Mouse (Mus musculus) layer of hippocampus, postnatal 14 days (tissue): ENCODE data around the gene Mn1. TPM values are rescaled to one million over a fixed set of nuclear protein-coding genes. Genes with fewer than 3 reads are reported as not detected.
A peak's percentile ranks its signal among the peaks of the same experiment; 100 is the strongest.

Source experiments
- DNase-seq, 2 experiments: peaks; one replicate each; pipeline ENCODE4 v3.0.0; 2021 to 2022; ENCODE audit warnings: low spot score in 2 of 2, mixed read lengths in 1 of 2
- long read RNA-seq, 2 experiments: library from polyadenylated mRNA; stranded (forward); transcript quantifications; one replicate each; pipeline ENCODE4 v2.0.0; 2021
- total RNA-seq, 2 experiments: library from RNA; stranded (reverse); gene quantifications; 2 replicates each; pipeline ENCODE4 v1.2.3; 2021

Gene Mn1
- 10 to 100 TPM; 30.9 to 31.3 TPM for total RNA-seq
- long read RNA-seq, experiment 1, full-length matches to known transcripts, result 4 of 4 reads
- long read RNA-seq, experiment 1, partial matches to known transcripts, result 0 of 4 reads
- long read RNA-seq, experiment 1, other reads (novel, unspliced or antisense), result 0 of 4 reads
- long read RNA-seq, experiment 2, full-length matches to known transcripts, result 2 of 6 reads
- long read RNA-seq, experiment 2, partial matches to known transcripts, result 0 of 6 reads
- long read RNA-seq, experiment 2, other reads (novel, unspliced or antisense), result 4 of 6 reads

DNA sequence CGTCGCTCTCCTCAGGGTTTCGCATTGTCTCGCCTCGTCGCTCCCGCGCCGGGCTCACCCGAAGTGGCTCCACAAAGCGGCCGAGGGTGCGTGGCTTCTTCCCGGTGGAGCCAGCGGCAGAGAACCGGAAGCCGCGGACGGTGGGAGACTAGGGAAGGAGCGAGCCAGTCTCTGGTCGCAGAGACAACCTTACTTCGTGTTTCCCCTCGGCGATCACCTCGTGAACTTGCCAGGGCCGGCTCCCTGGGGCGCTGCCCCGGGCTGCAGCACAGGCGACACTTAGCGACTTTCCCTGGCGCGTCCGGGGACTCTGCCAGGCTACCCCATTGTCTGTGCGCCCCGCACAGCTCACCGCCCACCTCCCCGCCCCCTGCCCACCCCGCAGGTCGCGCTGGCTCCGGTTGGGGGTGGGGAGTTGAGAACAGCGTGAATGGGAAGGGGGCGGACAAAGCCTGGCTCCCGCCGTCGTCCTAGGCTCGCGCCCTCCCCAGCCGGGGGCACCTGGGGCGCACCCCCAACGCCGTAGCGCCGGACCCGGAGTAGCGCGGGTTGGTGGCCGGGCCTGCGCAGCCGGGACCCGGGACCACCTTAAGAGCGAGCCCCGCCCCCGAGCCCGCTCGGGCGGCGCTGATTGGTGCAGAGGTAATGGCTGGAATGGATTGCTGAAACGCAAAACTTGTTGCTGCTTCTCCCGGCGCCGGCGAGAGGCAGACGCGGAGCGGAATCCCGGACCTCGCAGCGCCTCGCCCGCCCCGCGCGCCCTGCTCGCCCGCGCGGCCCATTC is at the start of gene Mn1:
Gene Mn1 (plus strand): TSS at position 772 of the 784 bp plus-strand sequence.
- DNase-seq, result peak; percentile 91 to 93

DNA sequence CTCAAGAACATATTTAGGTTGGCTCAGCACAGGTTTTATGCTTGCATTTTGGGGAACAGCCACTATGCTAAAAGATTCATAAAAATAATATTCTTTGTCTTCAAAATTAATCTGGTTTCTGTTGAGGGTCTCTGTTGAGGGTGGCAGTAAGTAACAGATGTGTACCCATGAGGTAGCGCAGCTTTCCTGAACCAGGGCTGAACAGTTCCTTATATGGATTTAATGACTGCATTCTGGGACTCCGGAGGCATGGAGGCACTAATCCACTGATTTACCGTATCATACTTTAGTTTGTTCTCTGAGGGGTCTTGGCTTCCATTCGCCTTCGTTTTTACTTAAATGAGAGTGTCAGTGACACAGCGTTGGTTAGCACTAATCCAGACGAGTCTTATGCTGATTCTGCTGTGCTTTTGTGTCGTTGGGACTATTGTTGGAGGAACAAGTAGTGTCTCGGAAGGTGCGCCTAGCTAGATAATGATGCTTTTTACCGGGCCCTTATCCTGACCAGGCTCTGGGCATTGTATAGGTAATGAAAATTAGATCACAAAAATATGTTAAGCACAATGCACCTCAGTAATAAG is 49.1 kb upstream of the Mn1 start:
- no peak for DNase-seq

DNA sequence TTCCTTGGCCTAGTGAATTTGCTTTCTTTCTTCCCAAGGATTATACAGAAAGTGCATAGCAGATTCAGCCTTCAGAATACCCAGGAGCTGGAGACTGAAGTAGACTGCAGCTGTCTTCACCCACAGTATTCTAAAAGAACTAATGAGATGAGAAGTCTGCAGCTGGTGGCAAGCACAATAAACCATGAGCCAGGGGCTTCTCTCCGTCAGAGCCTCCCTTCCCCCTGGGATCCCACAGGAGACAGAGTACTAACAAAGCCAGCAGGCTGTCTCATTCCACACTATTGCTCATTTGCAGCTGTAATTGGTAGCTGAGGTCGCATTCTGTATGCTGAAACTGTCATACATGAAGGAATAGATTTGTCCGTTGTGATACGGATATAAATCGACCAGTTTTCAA is 48.6 kb upstream of the Mn1 start:
- no peak for DNase-seq

DNA sequence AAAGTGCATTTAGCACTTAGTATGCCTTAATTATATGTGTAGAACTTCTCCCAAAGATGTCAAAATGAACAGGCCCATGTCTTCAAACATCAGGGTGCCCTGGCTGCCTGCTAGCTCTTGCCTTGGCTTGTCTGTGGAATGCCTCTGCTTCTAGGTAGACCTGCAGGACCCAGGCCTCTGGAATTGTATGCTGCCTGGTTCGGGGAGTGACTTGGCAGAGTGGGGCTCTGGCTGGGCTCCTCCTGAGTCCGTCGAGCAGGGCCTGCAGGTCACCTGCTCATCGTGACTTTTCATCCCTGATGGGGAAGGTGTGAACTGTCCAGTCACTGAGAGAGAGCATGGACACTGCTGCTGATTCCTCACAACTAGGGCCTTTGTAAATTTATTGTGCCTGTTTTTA is 41.5 kb upstream of the Mn1 start:
- DNase-seq, result no peak

- no peak for DNase-seq
These were observed 40.7 kb upstream of the Mn1 start for GRCm38 (mm10) chr5:111376276-111377020.

DNA sequence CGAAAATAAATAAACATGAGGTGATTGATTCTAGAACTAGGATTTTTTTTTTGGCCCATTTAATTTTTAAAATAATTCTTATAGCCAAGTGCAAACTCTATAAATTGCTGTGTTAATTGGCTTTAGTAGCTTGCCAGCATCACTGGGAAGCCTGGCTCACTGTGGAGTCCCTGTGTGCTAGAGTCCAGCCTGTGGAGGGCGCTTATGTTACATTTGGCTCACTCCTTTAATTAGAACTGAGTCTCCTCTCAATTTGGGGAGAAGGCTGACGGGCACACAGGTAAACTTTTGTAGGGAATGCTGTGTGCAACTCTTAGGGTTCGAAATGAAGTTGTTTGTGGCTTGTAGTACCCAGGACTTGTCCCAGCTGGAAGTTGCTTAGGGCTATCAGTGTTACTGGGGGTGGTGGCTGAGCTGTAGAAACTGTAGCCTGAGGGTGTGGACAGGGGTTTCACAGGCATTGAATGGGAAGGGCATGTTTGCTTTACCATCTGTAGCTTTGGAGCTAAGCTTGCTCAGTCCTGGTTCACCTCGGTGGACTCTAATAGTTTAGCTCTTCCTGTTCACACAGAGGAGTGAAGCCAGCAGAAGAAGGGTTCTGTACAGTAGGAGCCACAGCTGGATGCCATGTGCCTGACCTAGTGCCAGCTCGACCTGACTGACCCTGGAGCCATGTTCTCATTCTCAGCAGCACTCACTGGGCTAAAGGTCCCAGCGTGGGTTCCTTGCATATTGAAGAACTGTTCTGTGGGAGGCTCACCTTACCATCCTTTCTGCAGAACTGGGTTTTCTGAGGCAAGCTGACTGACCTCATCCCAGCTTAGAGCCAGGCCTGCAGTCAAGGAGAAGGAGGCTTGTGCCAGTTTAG is 38.8 kb upstream of the Mn1 start:
- DNase-seq, result no peak

DNA sequence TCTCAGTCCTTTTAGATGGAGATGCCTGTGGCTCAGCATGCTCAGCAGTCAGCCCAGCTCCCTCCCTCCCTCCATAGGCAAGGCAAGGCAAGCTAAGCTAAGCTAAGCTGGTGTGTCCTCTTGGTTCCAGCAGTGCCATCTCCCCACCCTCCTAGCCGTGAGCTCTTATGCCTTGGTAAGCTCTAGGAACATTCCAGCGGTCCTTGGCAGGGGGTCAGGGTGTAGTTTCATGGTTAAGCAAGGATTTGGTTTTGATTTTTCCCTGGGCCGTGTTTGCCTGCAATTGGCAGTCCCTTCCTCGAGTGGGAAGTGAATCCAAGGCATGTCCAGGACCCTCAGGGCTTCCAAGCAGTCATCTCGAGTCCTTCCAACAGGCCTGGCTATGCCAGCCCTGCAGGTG is 33.8 kb upstream of the Mn1 start:
- DNase-seq, result no peak

- DNase-seq, result no peak
These were observed 26.3 kb upstream of the Mn1 start for GRCm38 (mm10) chr5:111390911-111391310.

- no peak for DNase-seq
These were observed 25.7 kb upstream of the Mn1 start for GRCm38 (mm10) chr5:111391485-111391884.

DNA sequence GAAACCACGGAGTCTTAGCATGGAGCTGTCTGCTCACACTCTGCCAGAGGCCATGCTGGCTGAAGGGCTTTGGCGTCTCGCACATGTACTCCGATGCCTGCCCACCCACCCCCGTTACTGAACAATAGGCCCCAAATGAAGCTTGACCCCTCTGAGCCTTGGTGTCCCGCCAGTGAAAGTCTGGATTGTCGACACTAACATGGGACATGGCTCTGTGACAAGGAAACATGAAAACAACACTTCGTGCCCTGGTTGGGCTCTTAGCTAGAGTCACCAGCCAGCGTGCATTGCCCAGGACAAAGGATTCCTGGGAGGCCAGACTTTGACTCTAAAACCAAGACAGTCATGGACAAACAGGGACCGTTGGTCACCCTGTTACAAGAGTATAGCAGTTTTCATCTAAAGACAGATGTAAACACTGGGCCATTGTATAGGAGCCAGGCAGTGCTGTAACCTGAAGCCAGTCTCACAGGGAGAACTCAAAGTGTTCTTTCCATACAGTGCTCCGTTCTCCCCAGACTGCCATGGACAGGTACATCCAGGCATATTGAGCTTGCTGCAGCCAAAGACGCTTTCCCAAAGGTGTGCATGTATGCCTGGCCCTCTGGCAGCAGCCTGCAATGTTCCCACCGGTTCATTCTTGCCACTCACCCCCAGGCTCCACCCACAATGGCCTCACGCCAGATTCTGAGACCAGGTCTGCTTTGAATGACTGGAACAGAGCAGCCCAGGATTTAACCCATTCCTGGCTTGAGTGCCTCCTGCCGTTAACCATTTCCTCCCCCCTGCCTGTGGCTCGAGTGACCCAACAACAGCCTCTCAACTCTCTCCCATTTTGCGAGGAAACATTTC is 23.6 kb upstream of the Mn1 start:
- peak; percentile 58 to 65 for DNase-seq

DNA sequence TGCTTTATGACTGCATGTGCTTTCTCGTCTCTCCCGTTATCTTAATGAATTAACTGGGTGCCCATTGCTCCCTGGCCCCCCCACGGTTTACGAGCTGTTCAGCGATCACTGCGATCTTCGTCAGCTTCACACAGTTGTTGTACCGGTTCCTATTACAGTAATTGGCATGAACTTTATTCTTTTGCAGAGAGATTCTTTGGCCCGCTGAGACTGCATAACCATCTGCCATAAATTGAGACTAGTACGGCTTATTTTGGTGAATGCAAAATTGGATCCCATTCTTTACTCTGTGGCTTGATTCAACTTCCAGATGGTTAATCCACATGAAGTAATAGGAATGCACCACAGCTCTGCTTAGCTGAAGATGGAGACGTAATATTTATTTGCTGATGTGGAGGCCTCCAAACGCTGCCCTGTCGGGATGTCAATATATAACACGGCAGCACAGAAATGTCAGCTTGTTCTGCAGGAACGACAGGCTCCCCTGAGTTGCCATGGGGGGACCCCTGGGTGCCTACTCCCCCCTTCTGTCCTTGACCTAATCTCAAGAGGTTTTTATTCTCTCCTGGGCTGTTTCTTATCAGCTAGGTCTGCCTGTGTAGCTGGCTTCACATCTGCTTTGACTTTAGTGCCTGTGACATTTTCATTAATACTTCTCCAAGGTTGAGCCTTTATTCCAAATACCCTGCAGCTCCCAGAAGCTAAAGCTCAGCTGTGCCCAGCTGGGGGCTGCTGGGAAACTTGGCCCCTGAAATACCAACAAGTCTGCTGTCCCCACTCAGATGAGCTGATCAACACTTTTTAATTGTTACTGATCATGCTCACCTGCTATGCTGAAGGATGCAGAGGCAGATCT is 22.7 kb upstream of the Mn1 start:
- peak; percentile 47 to 76 for DNase-seq

DNA sequence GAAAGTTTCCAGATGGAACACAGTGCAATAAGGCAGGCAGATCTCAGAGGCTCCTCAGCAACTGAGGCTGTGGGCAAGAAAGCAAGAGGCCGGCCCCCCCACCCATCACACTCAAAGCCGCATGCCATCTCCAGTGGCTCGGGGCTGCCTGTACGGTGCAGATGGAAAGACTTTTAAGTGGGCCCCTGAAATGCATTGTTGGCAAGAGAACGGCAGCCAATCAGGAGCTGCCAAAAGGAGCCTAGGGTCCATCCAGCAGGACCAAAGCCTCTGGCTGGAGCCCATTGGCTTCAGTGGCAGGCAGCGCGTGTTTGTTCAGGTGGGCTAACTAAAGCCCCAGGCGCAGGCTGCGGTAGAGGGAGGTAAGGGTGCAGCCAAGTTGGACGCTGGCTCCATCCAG is 21.4 kb upstream of the Mn1 start:
- DNase-seq, result no peak

DNA sequence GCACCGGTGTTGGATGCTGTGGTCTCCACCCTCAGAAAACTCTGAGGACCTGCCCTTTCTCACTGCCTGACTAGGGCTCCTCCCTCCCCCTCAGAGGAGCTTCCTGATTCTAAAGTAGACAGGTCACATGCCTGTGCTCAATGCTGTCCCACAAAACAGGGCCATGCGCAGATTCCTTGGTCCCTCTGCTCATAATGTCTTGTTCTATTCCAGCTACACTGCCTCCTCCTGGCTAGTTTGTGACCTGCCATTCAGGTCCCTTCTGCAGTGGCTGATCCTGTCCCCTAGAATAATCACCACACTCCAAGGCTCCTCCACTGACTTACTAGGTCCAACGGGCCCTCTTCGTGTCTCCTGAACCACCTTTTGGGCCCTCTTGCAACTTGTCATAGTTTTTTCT is 21.0 kb upstream of the Mn1 start:
- DNase-seq, result no peak

GRCm38 (mm10) chr5:111398471-111398870 is 18.7 kb upstream of the Mn1 start:
- no peak for DNase-seq

DNA sequence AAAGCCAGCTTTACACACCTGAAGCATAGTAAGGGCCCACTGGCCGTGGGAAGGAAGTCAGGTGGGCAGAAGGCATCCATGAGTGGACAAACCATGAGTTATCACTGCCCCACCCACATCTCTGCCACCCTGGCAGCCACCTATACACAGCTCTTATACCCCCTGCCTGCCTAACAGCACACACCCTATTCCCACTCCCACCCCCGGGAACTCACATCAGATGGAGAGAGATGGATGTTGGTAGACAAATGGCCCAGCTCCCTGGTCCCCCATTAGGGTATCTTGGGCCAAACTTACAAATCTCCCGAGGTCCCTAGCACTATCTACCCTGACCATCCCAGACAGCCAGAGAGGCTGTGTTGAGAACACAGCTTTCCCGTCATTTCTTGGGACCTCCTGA is 17.9 kb upstream of the Mn1 start:
- DNase-seq, result no peak

DNA sequence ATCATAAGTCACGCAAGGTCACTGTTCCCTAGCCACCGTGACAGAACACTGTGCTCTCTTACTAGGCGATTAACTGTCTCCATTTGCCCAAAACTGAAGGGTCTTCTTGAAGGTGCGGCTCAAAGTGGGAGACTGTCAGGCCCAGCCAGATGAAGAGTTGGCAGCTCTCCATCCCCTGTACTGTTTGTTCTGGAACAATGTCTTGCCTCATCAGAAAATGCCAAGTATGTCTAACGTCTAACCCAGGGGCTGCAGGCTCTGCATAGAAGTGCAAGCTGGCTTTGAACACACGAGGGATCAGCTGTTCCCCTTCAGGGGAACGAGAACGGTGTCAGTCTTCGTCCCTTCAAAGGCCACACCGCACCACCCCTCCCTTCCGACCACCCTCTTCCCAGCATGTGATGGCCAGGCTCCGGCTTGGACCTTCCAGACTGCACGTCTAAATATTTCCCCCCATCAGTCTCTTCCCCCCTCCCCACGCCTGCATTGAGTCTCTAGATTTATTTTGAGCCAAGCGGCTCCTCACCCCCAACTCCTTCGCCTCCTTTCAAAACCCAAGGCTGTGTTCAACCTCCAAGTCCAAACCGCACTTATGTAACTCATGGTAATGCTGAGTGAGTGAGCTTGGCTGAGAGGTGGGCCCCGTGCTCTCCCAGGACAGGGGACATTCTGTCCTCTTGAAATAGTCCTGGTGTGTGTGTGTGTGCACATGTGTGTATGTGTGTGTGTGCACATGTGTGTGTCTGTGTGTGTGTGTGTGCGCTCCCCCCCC is 15.1 kb upstream of the Mn1 start:
- no peak for DNase-seq

- DNase-seq, result no peak
These were observed 14.5 kb upstream of the Mn1 start for GRCm38 (mm10) chr5:111402651-111402996.

GRCm38 (mm10) chr5:111404721-111405120 is 12.4 kb upstream of the Mn1 start:
- DNase-seq, result no peak
